Mouse (Mus musculus): ENCODE measurements around the gene Olfr1085. TPM values are rescaled to one million over a fixed set of nuclear protein-coding genes. Genes with fewer than 3 reads are reported as not detected.

The Olfr1085 gene
- polyA plus RNA-seq (2015; fragmentation: Nextera tagmentation; extraction: Ambion mirVana): not detected in 2 replicates

DNA sequence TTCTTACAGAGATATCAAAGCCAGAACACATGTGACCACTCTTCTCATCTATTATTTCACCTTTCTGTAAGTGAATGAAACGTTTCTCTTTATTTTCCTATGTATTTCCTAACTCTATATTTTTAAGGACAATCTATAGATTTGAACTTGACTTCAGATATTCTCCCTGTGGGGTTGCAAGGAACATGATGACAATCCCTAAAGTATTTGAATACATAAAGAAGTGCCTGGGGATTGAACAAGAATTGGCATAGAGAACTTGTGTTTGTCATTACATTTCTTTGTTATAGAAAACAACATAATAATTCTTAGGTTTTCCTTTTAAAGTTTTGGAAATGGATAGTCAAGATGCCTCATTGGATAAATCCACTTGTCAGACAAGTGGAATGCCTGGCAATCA is at the start of gene Olfr1085:
Gene Olfr1085 (minus strand): TSS at position 101 of the 400 bp plus-strand sequence.

DNA sequence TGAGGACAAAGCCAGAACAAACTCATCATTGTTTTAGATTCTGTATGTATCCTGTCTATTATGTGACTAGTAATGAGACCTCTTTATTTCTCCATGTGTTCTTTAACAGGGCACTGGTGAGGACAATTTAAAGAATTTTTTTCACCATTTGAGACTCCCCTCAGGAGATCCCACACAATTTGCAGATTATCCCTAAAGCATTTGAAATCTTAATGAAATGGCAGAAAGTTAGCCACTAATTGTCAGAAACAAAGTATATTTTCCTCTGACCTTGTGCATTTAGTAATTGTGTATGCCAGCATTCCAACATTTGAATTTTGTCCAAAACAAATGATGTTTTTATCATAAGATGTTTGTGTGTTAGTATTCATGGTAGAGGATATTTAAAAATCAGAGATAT is 36.5 kb upstream of the Olfr1085 start, which contains the start of gene Olfr1087:
Gene Olfr1087 (minus strand): TSS at position 101 of the 400 bp plus-strand sequence.

DNA sequence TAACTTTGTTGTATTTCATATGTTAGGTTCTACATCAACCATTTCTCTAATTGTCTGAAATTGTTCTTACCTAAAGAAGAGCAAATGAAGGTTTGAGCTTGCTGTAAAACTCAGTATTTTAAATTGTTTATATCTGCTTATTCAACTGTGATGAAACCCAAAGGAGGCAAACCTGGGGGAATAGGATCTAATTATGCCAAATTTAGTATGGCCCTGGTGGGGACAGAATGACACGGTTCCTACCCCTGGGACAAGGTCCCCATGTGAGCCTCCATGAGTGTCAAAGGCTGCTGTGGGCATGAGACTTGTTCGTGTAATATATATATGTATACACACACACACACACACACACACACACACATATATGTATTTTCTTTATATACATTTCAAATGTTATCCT is 18.2 kb upstream of the Olfr1085 start, which contains the start of gene Olfr1086:
Gene Olfr1086 (minus strand): TSS at position 101 of the 400 bp plus-strand sequence.

DNA sequence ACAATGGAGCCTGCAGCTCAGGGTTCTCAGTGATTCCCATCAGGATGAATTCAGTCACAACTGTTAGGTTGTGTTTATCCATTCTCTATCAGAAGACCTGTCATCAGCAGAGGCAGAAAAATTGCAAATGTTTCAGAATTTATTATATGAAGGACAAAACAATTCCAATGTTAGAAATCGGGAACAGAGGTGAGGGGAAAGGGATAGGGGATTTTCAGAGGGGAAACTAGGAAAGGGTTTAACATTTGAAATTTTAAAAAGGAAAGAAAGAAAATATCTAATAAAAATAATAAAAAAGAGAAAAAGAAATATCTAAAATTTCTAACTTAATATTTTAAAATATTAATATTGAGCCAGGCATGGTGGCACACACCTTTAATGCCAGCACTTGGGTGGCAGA is 22.2 kb downstream of the Olfr1085 start, which contains the start of gene Olfr1084:
Gene Olfr1084 (minus strand): TSS at position 101 of the 400 bp plus-strand sequence.

Other genes with a start within 250 kb of the Olfr1085 start
- not detected in 2 replicates for gene Olfr1061, start 248.0 kb downstream of the Olfr1085 start, polyA plus RNA-seq (2015; fragmentation: Nextera tagmentation; extraction: Ambion mirVana)
- not detected in 2 replicates for gene Olfr1062, start 235.3 kb downstream of the Olfr1085 start, polyA plus RNA-seq (2015; fragmentation: Nextera tagmentation; extraction: Ambion mirVana)
- gene Olfr1065, start 211.4 kb downstream of the Olfr1085 start, polyA plus RNA-seq (2015; fragmentation: Nextera tagmentation; extraction: Ambion mirVana): not detected in 2 replicates
- not detected in 2 replicates for gene Olfr1066, start 205.8 kb downstream of the Olfr1085 start, polyA plus RNA-seq (2015; fragmentation: Nextera tagmentation; extraction: Ambion mirVana)
- gene Olfr228, start 174.6 kb downstream of the Olfr1085 start, polyA plus RNA-seq (2015; fragmentation: Nextera tagmentation; extraction: Ambion mirVana): not detected in 2 replicates
- not detected in 2 replicates for gene Olfr1076, start 153.6 kb downstream of the Olfr1085 start, polyA plus RNA-seq (2015; fragmentation: Nextera tagmentation; extraction: Ambion mirVana)
- gene Olfr1079, start 119.5 kb downstream of the Olfr1085 start, polyA plus RNA-seq (2015; fragmentation: Nextera tagmentation; extraction: Ambion mirVana): not detected in 2 replicates
- not detected in 2 replicates for gene Olfr1080, start 103.8 kb downstream of the Olfr1085 start, polyA plus RNA-seq (2015; fragmentation: Nextera tagmentation; extraction: Ambion mirVana)
- gene Olfr1082, start 63.1 kb downstream of the Olfr1085 start, polyA plus RNA-seq (2015; fragmentation: Nextera tagmentation; extraction: Ambion mirVana): not detected in 2 replicates
- not detected in 2 replicates for gene Olfr1084, start 22.3 kb downstream of the Olfr1085 start, polyA plus RNA-seq (2015; fragmentation: Nextera tagmentation; extraction: Ambion mirVana)
- not detected in 2 replicates for gene Olfr1086, start 18.1 kb upstream of the Olfr1085 start, polyA plus RNA-seq (2015; fragmentation: Nextera tagmentation; extraction: Ambion mirVana)
- not detected in 2 replicates for gene Olfr1087, start 36.4 kb upstream of the Olfr1085 start, polyA plus RNA-seq (2015; fragmentation: Nextera tagmentation; extraction: Ambion mirVana)
- not detected in 2 replicates for gene Olfr1089, start 71.7 kb upstream of the Olfr1085 start, polyA plus RNA-seq (2015; fragmentation: Nextera tagmentation; extraction: Ambion mirVana)
- gene Olfr1090, start 97.0 kb upstream of the Olfr1085 start, polyA plus RNA-seq (2015; fragmentation: Nextera tagmentation; extraction: Ambion mirVana): not detected in 2 replicates
- gene Olfr1093, start 120.5 kb upstream of the Olfr1085 start, polyA plus RNA-seq (2015; fragmentation: Nextera tagmentation; extraction: Ambion mirVana): not detected in 2 replicates
- gene Olfr141, start 148.0 kb upstream of the Olfr1085 start, polyA plus RNA-seq (2015; fragmentation: Nextera tagmentation; extraction: Ambion mirVana): not detected in 2 replicates
- gene Olfr1094, start 162.6 kb upstream of the Olfr1085 start, polyA plus RNA-seq (2015; fragmentation: Nextera tagmentation; extraction: Ambion mirVana): not detected in 2 replicates
- not detected in 2 replicates for gene Olfr1095, start 189.7 kb upstream of the Olfr1085 start, polyA plus RNA-seq (2015; fragmentation: Nextera tagmentation; extraction: Ambion mirVana)
- gene Gm13723, start 212.8 kb upstream of the Olfr1085 start, polyA plus RNA-seq (2015; fragmentation: Nextera tagmentation; extraction: Ambion mirVana): not detected in 2 replicates
- not detected in 2 replicates for gene Olfr1097, start 230.2 kb upstream of the Olfr1085 start, polyA plus RNA-seq (2015; fragmentation: Nextera tagmentation; extraction: Ambion mirVana)

Measured in urinary bladder, postnatal 0 days (tissue).